Mouse (Mus musculus) fibroblast of lung, adult 2 months (primary cell): ENCODE results near the gene Sh3gl2.

Experiments
- DNase-seq: peaks from one replicate; pipeline ENCODE4 v3.0.0-alpha.2; 2011; ENCODE audit warnings: low read depth

Gene Sh3gl2

DNA sequence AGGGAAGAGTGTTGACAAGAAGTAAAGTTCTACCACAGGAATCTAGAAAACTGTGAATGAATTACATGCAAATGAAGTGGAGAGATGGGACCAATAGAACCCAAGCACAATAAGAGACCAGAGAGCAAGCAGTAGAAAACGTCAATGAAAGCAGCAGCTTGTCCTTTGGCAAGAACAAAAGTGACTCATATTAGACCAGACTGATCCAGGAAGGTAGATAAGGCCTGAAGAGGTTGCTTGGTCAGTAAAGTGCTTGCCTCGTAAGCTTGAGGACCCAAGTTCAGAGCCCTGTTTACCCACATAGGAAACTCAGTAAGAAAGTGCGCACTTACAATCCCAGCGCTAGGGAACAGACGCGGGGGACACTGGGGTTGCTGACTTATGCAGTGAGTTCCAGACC lies 215.5 kb downstream of the Sh3gl2 start:
- no peak for DNase-seq

GRCm38 (mm10) chr4:85426211-85426610 lies 221.3 kb downstream of the Sh3gl2 start:
- DNase-seq: no peak

DNA sequence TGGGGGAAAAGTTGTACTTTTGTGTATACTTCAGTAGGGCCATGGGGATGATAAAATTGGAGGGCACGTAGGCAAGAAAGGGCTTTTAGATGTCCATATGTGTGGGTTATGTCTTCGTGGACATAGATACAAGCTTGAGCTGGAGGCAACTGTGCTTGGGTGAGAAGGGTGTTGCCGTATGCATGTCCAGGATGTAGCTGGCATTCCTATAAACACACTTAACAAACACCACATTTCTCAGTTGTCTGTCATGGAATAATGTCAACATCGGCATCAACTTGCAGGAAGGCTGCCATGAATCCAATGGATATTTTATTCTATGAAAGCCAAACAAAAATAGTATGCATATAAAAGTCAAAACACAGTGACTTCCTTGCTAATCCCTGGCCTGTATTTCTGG lies 227.9 kb downstream of the Sh3gl2 start:
- DNase-seq: no peak

DNA sequence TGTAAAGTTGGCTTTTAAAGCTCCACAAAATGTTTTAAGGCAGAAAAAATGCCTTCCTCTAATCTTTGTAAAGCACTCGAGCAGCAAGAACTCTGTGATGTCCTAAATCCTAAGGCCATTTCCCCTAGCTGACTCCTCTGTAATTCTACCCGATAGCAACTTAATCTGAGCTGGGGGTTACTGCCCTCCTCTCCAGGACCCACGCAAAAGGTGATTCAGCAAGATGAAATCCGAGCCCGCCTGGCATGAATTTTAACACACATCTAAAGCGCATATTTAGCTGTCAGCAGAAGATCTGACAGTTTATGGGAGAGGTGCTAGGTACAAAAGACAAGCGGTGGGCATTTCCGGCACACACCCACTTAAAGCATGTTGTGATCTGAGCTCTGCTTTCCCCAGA lies 229.8 kb downstream of the Sh3gl2 start:
- DNase-seq: no peak

DNA sequence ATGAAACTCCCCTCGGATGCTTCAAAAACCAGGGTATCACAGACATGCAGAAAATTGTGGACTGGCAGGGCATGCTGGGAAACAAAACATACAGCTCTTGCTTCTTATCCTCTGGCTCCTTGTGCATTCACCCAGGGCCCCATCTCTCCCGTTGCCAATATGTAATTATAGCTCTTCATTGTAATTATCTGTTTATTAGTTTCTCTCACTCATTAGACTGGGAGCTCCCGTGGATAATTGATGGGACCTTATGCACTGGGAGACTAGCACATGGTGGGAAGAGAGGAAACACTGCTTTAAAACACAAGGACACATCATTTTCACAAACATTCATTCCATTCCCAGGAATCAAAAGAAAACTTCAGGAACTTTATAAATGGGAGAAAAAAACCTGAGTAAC lies 233.9 kb downstream of the Sh3gl2 start:
- DNase-seq: no peak

- DNase-seq: no peak
These were observed 278.7 kb downstream of the Sh3gl2 start for GRCm38 (mm10) chr4:85483586-85483985.

- no peak for DNase-seq
These were observed 281.5 kb downstream of the Sh3gl2 start for GRCm38 (mm10) chr4:85486316-85486946.

- DNase-seq: no peak
These were observed 300.8 kb downstream of the Sh3gl2 start for GRCm38 (mm10) chr4:85505718-85506117.

DNA sequence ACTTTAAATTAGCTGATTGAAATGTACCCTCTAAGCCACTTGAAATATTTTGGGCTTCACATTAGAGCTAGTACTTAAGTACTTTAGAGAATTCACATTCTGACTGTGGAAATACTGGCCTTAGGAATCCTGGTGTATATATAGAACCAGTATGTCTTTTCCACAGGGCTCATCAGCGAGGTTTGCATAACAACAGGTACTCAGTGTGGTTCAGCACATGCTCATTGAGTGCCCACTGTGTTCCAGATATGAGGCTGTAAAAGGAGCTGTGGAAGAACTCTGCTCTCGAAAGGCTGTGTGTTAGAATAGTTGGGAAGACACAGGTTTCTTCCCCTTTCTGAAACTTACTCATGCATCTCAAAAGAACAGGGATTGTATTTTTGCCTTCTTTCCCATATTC lies 302.1 kb downstream of the Sh3gl2 start:
- no peak for DNase-seq

DNA sequence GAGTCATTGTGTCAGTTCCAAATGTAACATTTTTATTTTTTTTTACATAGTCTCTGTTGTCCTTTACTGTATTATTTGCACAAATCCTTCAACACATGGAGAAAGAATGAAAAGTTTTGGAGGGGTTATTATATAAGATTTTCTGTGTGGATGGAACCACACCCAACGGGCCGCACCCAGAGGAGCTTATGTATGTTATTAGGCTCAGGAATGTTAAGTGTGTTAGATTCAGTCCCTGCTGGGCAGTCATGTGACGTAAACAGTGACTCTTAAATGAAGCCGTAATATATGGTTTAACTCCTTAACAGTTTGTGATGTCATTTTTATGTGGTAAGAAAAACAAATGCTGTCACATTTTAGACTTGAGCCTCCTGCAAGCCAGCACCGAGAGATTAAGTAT lies 302.6 kb downstream of the Sh3gl2 start:
- DNase-seq: no peak

- no peak for DNase-seq
These were observed 308.4 kb downstream of the Sh3gl2 start for GRCm38 (mm10) chr4:85513288-85513687.

GRCm38 (mm10) chr4:85513792-85514191 lies 308.9 kb downstream of the Sh3gl2 start, which contains the start of gene Adamtsl1:
Gene Adamtsl1 (plus strand): TSS chr4:85514172.
- no peak for DNase-seq

GRCm38 (mm10) chr4:85514205-85514681 lies 309.3 kb downstream of the Sh3gl2 start:
- no peak for DNase-seq

DNA sequence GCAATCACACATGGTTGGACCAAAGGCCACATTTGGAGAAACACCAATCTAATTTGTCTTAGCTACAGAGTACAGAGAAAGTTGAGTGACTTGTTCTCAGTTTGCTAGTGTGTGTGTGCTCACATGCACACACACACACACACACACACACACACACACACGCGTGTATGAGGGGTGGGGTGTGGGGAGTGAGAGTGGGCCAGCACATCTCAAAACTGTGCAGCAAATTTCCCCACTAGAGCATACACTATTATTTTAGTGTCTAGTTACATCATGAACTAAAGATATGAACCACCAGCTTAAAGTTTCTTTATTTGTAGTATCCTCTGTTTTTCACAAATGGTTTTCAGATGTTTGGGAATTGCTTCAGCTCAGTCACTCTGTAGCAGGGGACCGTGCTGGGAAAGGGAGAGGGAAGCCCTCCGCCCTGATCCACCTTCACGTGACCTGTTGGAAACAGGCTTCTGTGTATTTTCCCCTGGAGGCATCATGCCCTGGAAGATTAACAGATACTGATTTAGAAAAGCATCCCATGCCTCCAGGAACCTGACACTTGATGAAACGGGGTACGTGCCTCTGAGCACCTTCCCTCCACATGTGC lies 322.1 kb downstream of the Sh3gl2 start:
- DNase-seq: no peak

- DNase-seq: no peak
These were observed 324.9 kb downstream of the Sh3gl2 start for GRCm38 (mm10) chr4:85529852-85530251.

GRCm38 (mm10) chr4:85539677-85540076 lies 334.8 kb downstream of the Sh3gl2 start:
- no peak for DNase-seq

- DNase-seq: no peak
These were observed 338.3 kb downstream of the Sh3gl2 start for GRCm38 (mm10) chr4:85543221-85543620.

DNA sequence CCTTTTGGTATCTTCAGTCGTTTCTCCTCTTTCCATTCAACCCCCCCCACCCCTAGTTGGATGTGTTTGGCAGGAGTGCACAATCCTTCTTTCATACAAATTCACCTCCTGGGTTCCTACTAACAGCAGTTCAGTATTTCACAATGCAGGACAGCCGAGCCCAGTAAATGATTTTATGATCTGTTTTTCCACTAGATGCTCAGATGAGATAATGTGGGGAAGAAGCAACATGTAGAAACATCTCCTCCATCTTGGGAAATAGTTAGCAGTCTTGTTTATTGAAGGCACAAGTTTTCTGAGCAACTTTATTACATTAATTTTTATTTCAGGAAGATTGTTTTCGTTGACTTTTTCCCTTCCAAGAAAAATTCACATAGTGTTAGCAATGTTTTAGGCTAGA lies 349.8 kb downstream of the Sh3gl2 start:
- DNase-seq: no peak

- no peak for DNase-seq
These were observed 354.8 kb downstream of the Sh3gl2 start for GRCm38 (mm10) chr4:85559753-85560152.

DNA sequence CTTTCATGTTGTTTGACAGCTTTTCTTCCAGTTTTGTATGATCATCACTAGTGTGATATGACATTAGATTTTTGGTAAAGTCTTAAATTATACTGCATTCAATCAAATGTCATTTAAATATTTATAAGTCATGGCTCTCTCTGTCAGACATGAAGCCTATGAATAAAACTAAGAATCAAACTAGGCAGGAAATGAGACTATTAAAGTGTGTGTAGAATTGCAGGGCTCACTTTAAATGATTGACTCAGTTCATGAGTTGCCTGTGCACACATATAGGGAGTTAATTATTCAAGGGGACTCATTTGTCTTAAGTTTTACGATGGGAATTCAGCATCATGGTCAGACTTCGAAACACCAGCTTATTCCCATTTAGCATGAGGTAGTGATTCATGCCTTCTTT lies 380.5 kb downstream of the Sh3gl2 start:
- DNase-seq: no peak

DNA sequence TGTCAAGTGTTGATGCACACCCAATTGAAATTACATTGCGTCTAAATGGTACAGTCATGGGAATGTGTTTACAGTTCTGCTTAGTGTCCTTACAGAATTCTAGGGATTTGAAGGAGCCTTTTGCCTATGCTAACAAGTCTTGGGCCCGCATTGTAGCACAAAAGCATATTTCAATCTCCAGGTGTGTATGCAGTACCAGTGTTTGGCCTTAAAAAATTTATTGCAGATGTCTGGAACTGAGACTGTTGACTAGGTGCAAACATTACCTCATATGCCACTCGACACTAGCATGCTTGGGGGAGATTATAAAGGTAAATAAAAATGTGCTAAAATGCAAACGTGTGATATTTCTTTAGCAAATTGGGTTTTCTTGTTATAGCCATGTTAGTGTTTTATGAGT lies 384.0 kb downstream of the Sh3gl2 start:
- no peak for DNase-seq

- DNase-seq: no peak
These were observed 386.1 kb downstream of the Sh3gl2 start for GRCm38 (mm10) chr4:85591037-85591436.

- DNase-seq: no peak
These were observed 389.2 kb downstream of the Sh3gl2 start for GRCm38 (mm10) chr4:85594159-85594558.

DNA sequence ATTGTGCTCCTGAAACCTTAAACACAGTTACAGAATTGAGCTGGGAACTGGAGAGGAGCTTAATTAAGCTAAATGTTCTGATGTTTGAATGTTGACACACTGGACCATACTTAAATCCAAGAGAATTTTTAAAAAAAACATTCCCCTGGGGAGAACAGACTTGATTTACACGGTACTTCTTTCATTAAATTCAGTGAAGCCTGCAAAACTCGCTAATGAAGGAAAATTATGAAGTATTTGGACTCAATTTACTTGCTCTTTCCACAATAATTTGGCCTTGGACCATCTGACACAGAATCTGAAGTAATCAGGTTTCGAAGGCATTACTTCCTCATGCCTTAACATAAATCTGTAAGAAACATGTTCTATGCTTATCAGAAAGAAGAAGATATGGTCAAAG lies 408.4 kb downstream of the Sh3gl2 start:
- DNase-seq: no peak
